Mouse (Mus musculus): Measurements from ENCODE around the gene Ankrd6. TPM values are rescaled to one million over a fixed set of nuclear protein-coding genes. Genes with fewer than 3 reads are reported as not detected.
A peak's percentile ranks its signal among the peaks of the same experiment; 100 is the strongest.

Gene Ankrd6
- total and polyA plus RNA-seq, 2 experiments from 2014 or later, result 2.3 to 20.0 TPM

DNA sequence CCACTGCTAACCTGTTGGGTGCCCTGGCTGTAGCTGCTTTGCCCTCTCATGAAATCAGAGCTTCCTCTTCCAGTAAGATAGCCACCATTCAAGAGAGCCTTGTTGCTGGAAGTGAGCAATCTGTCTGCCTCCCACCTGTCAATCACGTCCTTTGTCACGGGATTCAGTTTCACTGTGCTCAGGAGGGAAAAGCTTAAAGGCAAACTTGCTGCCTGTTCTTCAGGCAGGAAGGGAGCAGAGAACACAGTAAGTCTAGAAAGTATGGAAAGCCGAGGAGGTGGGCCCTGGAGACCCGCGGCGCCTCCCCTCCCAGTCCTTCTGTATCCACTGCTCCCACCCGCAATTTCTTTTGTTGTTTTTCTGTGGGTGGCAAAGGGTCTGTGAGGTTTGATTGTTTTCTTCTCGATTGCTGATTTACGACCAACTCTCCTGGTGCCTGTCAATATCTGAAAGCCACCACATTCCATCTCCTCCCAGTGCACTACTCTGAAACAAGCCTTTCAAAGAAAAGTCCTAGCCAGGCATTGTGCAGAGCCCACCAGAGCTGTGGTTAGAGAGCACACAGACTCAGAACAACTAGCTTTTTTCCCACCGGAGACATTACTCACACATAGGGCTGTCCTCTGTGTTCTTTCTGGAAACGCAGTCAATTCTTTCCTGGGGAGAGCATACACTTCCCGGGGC lies 87.1 kb downstream of the Ankrd6 start:
- H3K4me3 ChIP-seq (ENCODE audit: low read depth, low read length), result no peak overlapping the region
- no peaks in the 10 kb centered on the region for H3K9me3 ChIP-seq (replicated peaks; ENCODE audit: control insufficient read depth, low read length)
- 40% methylated on average over 12 of the region's 12 CpGs for WGBS
- no peak overlapping the region for H3K9ac ChIP-seq (replicated peaks; ENCODE audit: low read depth, low read length)
- peaks cover 6% of the 10 kb centered on the region for H3K4me1 ChIP-seq (ENCODE audit: control insufficient read depth, insufficient read depth)
- ATAC-seq (ENCODE audit: insufficient read depth, low read depth) (no peak), DNase-seq (ENCODE audit: low spot score) (no peak)
- H3K36me3 ChIP-seq (replicated peaks; ENCODE audit: control insufficient read depth, insufficient read depth, low read length), result no peaks in the 10 kb centered on the region
- no peaks in the 10 kb centered on the region for H3K27me3 ChIP-seq (ENCODE audit: control insufficient read depth, insufficient read depth, low read length)
- H3K27ac ChIP-seq (ENCODE audit: low read depth), result no peak overlapping the region
- peak overlapping the region; percentile 3; the same call in 1 of the 2 replicates for H3K4me2 ChIP-seq (ENCODE audit: low read depth, low read length)
- no peak for TF ChIP-seq EP300 (IDR thresholded peaks at IDR 0.05; ENCODE audit: low read depth)
- no peak for TF ChIP-seq CTCF (IDR thresholded peaks at IDR 0.05; ENCODE audit: low read depth)

DNA sequence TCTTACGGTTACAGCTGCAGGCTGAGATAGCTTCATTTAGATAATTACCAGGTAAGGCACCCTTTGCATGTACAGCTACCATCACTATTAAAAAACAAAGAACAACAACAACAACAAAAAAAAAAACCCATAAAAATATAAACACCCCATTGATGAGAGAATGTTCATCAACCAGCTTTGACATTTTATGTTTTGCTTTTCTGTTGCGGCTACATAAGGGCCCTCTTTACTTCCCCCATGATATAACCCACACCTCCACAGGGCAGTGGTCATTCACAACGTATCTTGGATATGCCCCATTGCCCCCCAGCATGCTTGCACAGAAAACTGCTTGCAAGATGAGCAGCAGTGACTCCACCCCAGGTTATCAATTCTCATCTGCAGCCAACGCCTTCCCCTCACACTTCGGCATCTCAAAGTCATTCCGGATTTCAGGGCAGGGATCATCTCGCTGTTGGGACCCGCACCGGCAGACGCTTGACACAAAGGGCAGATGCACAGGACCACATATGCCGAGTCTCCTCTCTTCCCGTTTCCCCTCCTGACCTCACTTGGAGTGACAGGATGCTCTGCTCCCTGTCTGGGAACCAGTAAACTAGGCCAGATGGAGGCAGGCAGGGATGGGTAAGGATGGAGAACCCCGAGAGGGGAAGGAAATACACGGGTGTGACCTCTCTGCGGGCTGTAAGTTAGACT lies 87.7 kb downstream of the Ankrd6 start:
- no peaks in the 10 kb centered on the region for H3K9me3 ChIP-seq (replicated peaks; ENCODE audit: control insufficient read depth, low read length)
- no peak overlapping the region; the same call in 1 of the 2 replicates for H3K4me2 ChIP-seq (ENCODE audit: low read depth, low read length)
- H3K27ac ChIP-seq (ENCODE audit: low read depth), result no peak overlapping the region
- DNase-seq (ENCODE audit: low spot score), result no peak
- ATAC-seq (ENCODE audit: insufficient read depth, low read depth), result no peak
- no peaks in the 10 kb centered on the region for H3K27me3 ChIP-seq (ENCODE audit: control insufficient read depth, insufficient read depth, low read length)
- no peak overlapping the region for H3K9ac ChIP-seq (replicated peaks; ENCODE audit: low read depth, low read length)
- WGBS, result 57% methylated on average over 15 of the region's 15 CpGs
- no peak overlapping the region for H3K4me3 ChIP-seq (ENCODE audit: low read depth, low read length)
- H3K4me1 ChIP-seq (ENCODE audit: control insufficient read depth, insufficient read depth), result peaks cover 6% of the 10 kb centered on the region
- TF ChIP-seq EP300 (IDR thresholded peaks at IDR 0.05; ENCODE audit: low read depth) (no peak), CTCF (IDR thresholded peaks at IDR 0.05; ENCODE audit: low read depth) (no peak)
- H3K36me3 ChIP-seq (replicated peaks; ENCODE audit: control insufficient read depth, insufficient read depth, low read length), result no peaks in the 10 kb centered on the region

DNA sequence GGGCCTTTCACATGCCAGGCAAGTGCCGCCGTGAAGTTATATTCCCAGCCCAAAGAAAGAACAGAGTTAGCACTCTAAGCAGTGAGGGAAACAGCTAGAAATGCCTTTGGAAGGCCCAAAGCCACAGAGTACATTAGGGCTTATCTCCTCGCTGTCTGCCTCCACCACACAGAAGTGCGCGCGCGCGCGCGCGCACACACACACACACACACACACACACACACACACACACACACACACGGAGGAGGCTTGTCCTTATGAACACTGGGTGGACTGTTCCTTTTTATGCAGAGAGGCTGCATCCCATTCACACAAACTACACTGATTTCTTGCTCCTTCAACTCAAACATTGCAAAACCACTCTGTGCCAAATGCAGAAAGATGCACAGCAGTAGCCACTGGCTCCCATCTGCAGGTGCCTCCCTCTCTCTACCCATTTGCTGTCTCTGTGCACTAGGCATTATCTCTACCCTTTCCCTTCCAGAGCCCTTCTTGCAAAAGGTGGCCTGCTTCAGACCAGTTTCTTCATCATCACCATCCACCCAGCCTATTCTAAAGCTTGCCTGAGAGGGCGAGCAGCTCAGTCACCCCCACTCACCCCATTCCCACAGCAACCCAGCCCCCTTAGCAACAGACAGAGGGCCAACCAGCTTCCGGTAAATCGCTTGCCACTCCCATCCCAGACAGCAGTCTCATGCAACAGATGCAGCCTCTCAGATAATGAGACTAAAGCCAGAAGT lies 88.5 kb downstream of the Ankrd6 start:
- Histone ChIP-seq H3K36me3 (replicated peaks; ENCODE audit: control insufficient read depth, insufficient read depth, low read length) (no peaks in the 10 kb centered on the region), H3K4me1 (ENCODE audit: control insufficient read depth, insufficient read depth) (peaks cover 6% of the 10 kb centered on the region), H3K4me3 (ENCODE audit: low read depth, low read length) (no peak overlapping the region), H3K9ac (replicated peaks; ENCODE audit: low read depth, low read length) (no peak overlapping the region), H3K4me2 (ENCODE audit: low read depth, low read length) (no peak overlapping the region), H3K27ac (ENCODE audit: low read depth) (no peak overlapping the region), H3K9me3 (replicated peaks; ENCODE audit: control insufficient read depth, low read length) (no peaks in the 10 kb centered on the region), H3K27me3 (ENCODE audit: control insufficient read depth, insufficient read depth, low read length) (no peaks in the 10 kb centered on the region)
- DNase-seq (ENCODE audit: low spot score) (no peak), ATAC-seq (ENCODE audit: insufficient read depth, low read depth) (no peak)
- TF ChIP-seq EP300 (IDR thresholded peaks at IDR 0.05; ENCODE audit: low read depth) (no peak), CTCF (IDR thresholded peaks at IDR 0.05; ENCODE audit: low read depth) (no peak)
- 62% methylated on average over 15 of the region's 15 CpGs for WGBS

DNA sequence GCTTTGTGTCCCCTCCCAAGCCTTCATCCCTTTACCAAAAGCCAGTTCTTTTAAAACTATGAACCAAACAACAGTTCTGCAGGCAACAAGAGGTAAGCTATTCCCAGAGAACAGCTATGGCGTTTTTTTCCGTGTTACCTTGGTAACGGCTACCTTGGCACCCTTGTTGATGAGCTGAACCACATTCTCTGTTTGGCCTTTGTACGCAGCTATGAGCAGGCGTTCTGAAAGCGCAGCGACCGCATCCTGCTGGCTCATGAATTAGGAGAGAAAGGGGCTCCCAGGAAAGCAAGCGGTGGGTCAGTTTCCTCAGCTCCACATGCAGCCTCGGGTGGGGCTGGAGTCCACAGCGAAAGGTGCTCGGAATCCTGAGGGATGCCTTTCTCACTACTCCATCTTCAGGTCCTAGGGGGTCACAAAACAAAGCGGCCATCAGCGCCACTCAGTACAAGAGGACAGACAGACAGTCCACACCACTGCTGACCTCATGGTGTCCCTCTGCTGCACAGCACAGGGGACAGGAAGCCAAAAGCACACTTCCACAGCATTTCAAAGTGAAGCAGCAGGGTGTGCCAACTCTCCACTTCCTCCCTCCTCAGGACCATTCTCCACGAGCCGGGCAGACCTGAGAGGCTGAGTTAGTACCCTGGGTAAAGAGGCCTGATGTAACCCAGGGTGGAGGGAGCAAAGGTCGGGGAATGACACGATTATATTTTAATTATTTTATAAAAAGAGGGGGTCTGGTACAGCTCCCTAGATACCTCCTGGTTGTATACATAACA lies 90.3 kb downstream of the Ankrd6 start:
- peaks cover 6% of the 10 kb centered on the region for H3K4me1 ChIP-seq (ENCODE audit: control insufficient read depth, insufficient read depth)
- H3K4me3 ChIP-seq (ENCODE audit: low read depth, low read length), result no peak overlapping the region
- H3K9me3 ChIP-seq (replicated peaks; ENCODE audit: control insufficient read depth, low read length), result no peaks in the 10 kb centered on the region
- no peak for TF ChIP-seq EP300 (IDR thresholded peaks at IDR 0.05; ENCODE audit: low read depth)
- no peak for TF ChIP-seq CTCF (IDR thresholded peaks at IDR 0.05; ENCODE audit: low read depth)
- no peak overlapping the region for H3K4me2 ChIP-seq (ENCODE audit: low read depth, low read length)
- 81% methylated on average over 18 of the region's 18 CpGs for WGBS
- no peaks in the 10 kb centered on the region for H3K36me3 ChIP-seq (replicated peaks; ENCODE audit: control insufficient read depth, insufficient read depth, low read length)
- ATAC-seq (ENCODE audit: insufficient read depth, low read depth) (no peak), DNase-seq (ENCODE audit: low spot score) (no peak)
- H3K27me3 ChIP-seq (ENCODE audit: control insufficient read depth, insufficient read depth, low read length), result no peaks in the 10 kb centered on the region
- H3K27ac ChIP-seq (ENCODE audit: low read depth), result no peak overlapping the region
- no peak overlapping the region for H3K9ac ChIP-seq (replicated peaks; ENCODE audit: low read depth, low read length)

DNA sequence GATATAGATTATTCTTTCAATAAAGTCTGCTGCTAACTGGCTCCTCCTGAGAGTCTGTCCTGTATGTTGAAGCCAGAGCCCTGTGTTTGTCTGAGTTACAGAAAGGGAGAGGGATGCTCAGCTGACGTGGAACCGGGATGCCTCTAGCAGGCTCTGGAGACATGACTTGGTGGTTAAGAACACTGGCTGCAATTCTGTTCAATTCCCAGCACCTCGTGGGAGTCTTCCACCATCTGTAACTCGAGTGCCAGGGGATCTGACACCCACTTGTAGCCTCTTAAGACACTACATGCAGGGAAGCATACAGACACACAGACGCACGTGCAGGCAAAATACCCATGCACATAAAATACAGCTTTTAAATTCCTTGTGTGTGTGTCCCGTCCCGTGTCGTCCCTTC lies 95.1 kb downstream of the Ankrd6 start:
- Histone ChIP-seq H3K4me2 (ENCODE audit: low read depth, low read length) (no peak overlapping the region), H3K36me3 (replicated peaks; ENCODE audit: control insufficient read depth, insufficient read depth, low read length) (no peaks in the 10 kb centered on the region), H3K4me1 (ENCODE audit: control insufficient read depth, insufficient read depth) (no peaks in the 10 kb centered on the region), H3K9ac (replicated peaks; ENCODE audit: low read depth, low read length) (no peak overlapping the region), H3K4me3 (ENCODE audit: low read depth, low read length) (no peak overlapping the region), H3K9me3 (replicated peaks; ENCODE audit: control insufficient read depth, low read length) (no peaks in the 10 kb centered on the region), H3K27me3 (ENCODE audit: control insufficient read depth, insufficient read depth, low read length) (no peaks in the 10 kb centered on the region), H3K27ac (ENCODE audit: low read depth) (no peak overlapping the region)
- DNase-seq (ENCODE audit: low spot score) (no peak), ATAC-seq (ENCODE audit: insufficient read depth, low read depth) (no peak)
- WGBS, result 61% methylated on average over 9 of the region's 9 CpGs
- no peak for TF ChIP-seq CTCF (IDR thresholded peaks at IDR 0.05; ENCODE audit: low read depth)
- TF ChIP-seq EP300 (IDR thresholded peaks at IDR 0.05; ENCODE audit: low read depth), result no peak

Measured in heart, postnatal 0 days (tissue).